Mouse (Mus musculus): ENCODE measurements around the gene Hist1h2ae.

Gene Hist1h2ae

DNA sequence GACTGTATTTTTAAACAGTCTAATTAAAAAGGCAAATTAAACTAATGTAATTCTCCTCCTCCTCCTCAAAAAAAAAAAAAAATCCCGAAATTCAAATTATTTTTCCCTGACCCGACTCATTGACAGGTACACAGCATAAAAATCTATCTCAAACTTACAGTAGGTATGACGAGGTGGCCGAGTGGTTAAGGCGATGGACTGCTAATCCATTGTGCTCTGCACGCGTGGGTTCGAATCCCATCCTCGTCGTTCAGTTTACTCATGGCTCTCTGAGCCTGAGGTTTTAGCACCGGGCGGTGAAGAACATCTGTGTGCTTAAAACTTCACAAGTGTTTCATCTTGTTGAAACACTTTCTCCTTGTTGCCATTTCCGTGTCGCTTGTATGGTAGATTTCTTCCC lies 49.3 kb downstream of the Hist1h2ae start:
- DNase-seq (ENCODE audit: low read depth, low spot score): no peak

Data from retina, postnatal 7 days (tissue).